Mouse (Mus musculus) thymus, adult 2 months (tissue): ENCODE measurements around the gene Slc6a9.

ENCODE experiments used
- CTCF ChIP-seq: fragments of 200-500 bp; IDR thresholded peaks from 2 replicates; pipeline ENCODE4 v1.5.1; 2012; ENCODE audit warnings: mild to moderate bottlenecking, control low read depth, low read length, moderate library complexity, borderline replicate concordance; ENCODE audit not compliant: control insufficient read depth, poor library complexity, insufficient read depth; ENCODE audit errors: extremely low read depth
- POLR2A ChIP-seq: fragments of 200-500 bp; IDR thresholded peaks from 2 replicates; pipeline ENCODE4 v1.6.1; 2012; ENCODE audit warnings: mild to moderate bottlenecking, low read length, control low read depth, moderate library complexity; ENCODE audit not compliant: control insufficient read depth, poor library complexity, insufficient read depth; ENCODE audit errors: extremely low read depth

DNA sequence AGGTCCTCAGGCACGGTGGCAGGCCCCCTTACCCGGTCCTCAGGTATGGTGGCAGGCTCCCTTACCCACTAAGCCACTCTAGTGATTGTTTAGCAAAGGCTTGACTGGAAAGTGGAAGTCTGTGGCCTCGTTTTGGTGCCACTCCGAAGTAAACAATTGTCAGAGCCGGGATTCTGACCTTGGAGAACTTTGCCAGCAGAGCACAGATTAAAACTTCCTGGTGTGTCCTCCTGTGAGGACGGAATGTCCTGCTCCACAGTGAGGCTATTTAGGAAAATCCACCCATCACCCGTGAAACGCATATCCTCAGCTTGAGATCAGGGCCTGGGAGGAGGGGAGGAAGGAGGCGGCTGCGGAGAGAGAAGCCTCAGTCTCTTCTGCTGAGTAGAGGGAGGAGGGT, 46.0 kb upstream of the Slc6a9 start:
- no peak for TF ChIP-seq CTCF
- TF ChIP-seq POLR2A = no peak
